In genomic region chr1:194714138-194715031, GRCm38 (mm10) we compare ENCODE assay signal across 17 mouse cellular contexts.
DNase-seq lines count a peak whose midpoint lies in the region; ATAC-seq and TF ChIP-seq lines count a peak whose summit lies in the region.
"Had no signal": no experiment of that assay in that cellular context is flagged by ENCODE, and none has a peak within 500 bp of the region (broad histone marks: within the 10 kb centered on the region; RNA-seq: fewer than 3 reads in every experiment).

No protein-coding gene starts in this region.

- peak; percentile 33 for DNase-seq in cerebellum, adult 11-12 months
- no peak for DNase-seq in cerebellum, postnatal 4 days (ENCODE audit: low spot score in 2 of 2)
- DNase-seq in hindbrain, postnatal 0 days (ENCODE audit: low spot score), result no peak
- DNase-seq in neural tube, embryonic 11.5 days (ENCODE audit: low spot score), result no peak
- no peak for DNase-seq in neural tube, embryonic 10.5 days (ENCODE audit: extremely low spot score, low spot score)
- DNase-seq: heart, postnatal 36 days; kidney, postnatal 10 days; spleen, adult 18-20 months; thymus, adult 2 months had no signal

- H3K4me1 ChIP-seq in hindbrain, embryonic 13.5 days (replicated peaks), result peaks cover 40% of the 10 kb centered on the region
- no peaks in the 10 kb centered on the region for H3K4me1 ChIP-seq in hindbrain, postnatal 0 days (ENCODE audit: insufficient read depth, low read length)
- 0 out of 2 replicates have a peak, but pooled peaks cover 4% of the 10 kb centered on the region for H3K4me1 ChIP-seq in neural tube, embryonic 11.5 days (ENCODE audit: control insufficient read depth, insufficient read depth, low read length)
- peaks cover 46% of the 10 kb centered on the region for H3K4me1 ChIP-seq in neural tube, embryonic 15.5 days
- H3K4me1 ChIP-seq: midbrain, embryonic 15.5 days had no signal

- H3K36me3 ChIP-seq in hindbrain, embryonic 13.5 days, result peaks cover 14% of the 10 kb centered on the region
- peaks cover 3% of the 10 kb centered on the region for H3K36me3 ChIP-seq in hindbrain, postnatal 0 days (ENCODE audit: insufficient read depth, low read length)
- H3K36me3 ChIP-seq in neural tube, embryonic 11.5 days (ENCODE audit: control insufficient read depth, insufficient read depth, low read length), result no peaks in the 10 kb centered on the region
- H3K36me3 ChIP-seq in neural tube, embryonic 15.5 days, result peaks cover 5% of the 10 kb centered on the region; the same call in 1 of the 2 replicates
- H3K36me3 ChIP-seq: midbrain, embryonic 15.5 days had no signal

- peak overlapping the region; percentile 3; the same call in 1 of the 2 replicates for H3K27ac ChIP-seq in hindbrain, embryonic 13.5 days
- H3K27ac ChIP-seq in hindbrain, postnatal 0 days, result no peak overlapping the region
- H3K27ac ChIP-seq in neural tube, embryonic 11.5 days (ENCODE audit: low read depth, low read length), result no peak overlapping the region
- H3K27ac ChIP-seq in neural tube, embryonic 15.5 days (replicated peaks), result peak overlapping the region; percentile 28; the same call in 1 of the 2 replicates
- H3K27ac ChIP-seq: heart, embryonic 13.5 days; midbrain, embryonic 15.5 days had no signal

- no peak for TF ChIP-seq CTCF in hindbrain, postnatal 0 days (IDR thresholded peaks at IDR 0.05; ENCODE audit: low read depth)

- no peaks in the 10 kb centered on the region for H3K27me3 ChIP-seq in hindbrain, embryonic 13.5 days
- no peaks in the 10 kb centered on the region for H3K27me3 ChIP-seq in hindbrain, postnatal 0 days (ENCODE audit: insufficient read depth, low read length)
- H3K27me3 ChIP-seq in neural tube, embryonic 11.5 days (ENCODE audit: control insufficient read depth, insufficient read depth, low read length), result no peaks in the 10 kb centered on the region
- no peaks in the 10 kb centered on the region for H3K27me3 ChIP-seq in neural tube, embryonic 15.5 days (replicated peaks)
- H3K27me3 ChIP-seq: heart, embryonic 13.5 days; midbrain, embryonic 15.5 days had no signal

- H3K4me3 ChIP-seq in hindbrain, embryonic 13.5 days, result no peak overlapping the region
- H3K4me3 ChIP-seq in hindbrain, postnatal 0 days (ENCODE audit: low read length), result no peak overlapping the region
- no peak overlapping the region for H3K4me3 ChIP-seq in neural tube, embryonic 11.5 days (ENCODE audit: low read depth, low read length)
- no peak overlapping the region for H3K4me3 ChIP-seq in neural tube, embryonic 15.5 days (replicated peaks)
- H3K4me3 ChIP-seq: heart, embryonic 13.5 days; midbrain, embryonic 15.5 days had no signal

- no peaks in the 10 kb centered on the region for H3K9me3 ChIP-seq in hindbrain, embryonic 13.5 days
- no peaks in the 10 kb centered on the region for H3K9me3 ChIP-seq in hindbrain, postnatal 0 days (ENCODE audit: low read length)
- H3K9me3 ChIP-seq in neural tube, embryonic 11.5 days (ENCODE audit: control insufficient read depth, low read length), result no peaks in the 10 kb centered on the region
- no peaks in the 10 kb centered on the region for H3K9me3 ChIP-seq in neural tube, embryonic 15.5 days (replicated peaks)
- H3K9me3 ChIP-seq: heart, embryonic 13.5 days; midbrain, embryonic 15.5 days had no signal

- no peak for ATAC-seq in hindbrain, embryonic 13.5 days (ENCODE audit: low FRiP score)
- ATAC-seq in hindbrain, postnatal 0 days, result no peak
- ATAC-seq in neural tube, embryonic 11.5 days (ENCODE audit: insufficient read depth, low FRiP score, low TSS enrichment), result 0 out of 2 replicates have a peak, but pooled peaks have one; percentile 10
- no peak for ATAC-seq in neural tube, embryonic 15.5 days (ENCODE audit: low FRiP score)
- ATAC-seq in erythroblast, adult 5-6 weeks (replicated peaks; ENCODE audit: low FRiP score, poor library complexity, severe bottlenecking), result no peak
- ATAC-seq: hindbrain, embryonic 16.5 days; lung, postnatal 0 days; midbrain, embryonic 15.5 days had no signal

- H3K4me2 ChIP-seq in hindbrain, embryonic 13.5 days, result no peak overlapping the region
- H3K4me2 ChIP-seq in hindbrain, postnatal 0 days (ENCODE audit: low read depth, low read length), result no peak overlapping the region
- H3K4me2 ChIP-seq in neural tube, embryonic 11.5 days (ENCODE audit: low read depth), result no peak overlapping the region
- H3K4me2 ChIP-seq in neural tube, embryonic 15.5 days, result no peak overlapping the region
- H3K4me2 ChIP-seq: heart, embryonic 13.5 days; liver, embryonic 11.5 days; midbrain, embryonic 15.5 days had no signal

- H3K9ac ChIP-seq in hindbrain, embryonic 13.5 days, result no peak overlapping the region
- no peak overlapping the region for H3K9ac ChIP-seq in hindbrain, postnatal 0 days (replicated peaks; ENCODE audit: low read length)
- H3K9ac ChIP-seq in neural tube, embryonic 11.5 days (ENCODE audit: low read length), result no peak overlapping the region
- no peak overlapping the region for H3K9ac ChIP-seq in neural tube, embryonic 15.5 days (replicated peaks)
- H3K9ac ChIP-seq: heart, embryonic 13.5 days; midbrain, embryonic 15.5 days had no signal

- 74% methylated on average over 4 of the region's 4 CpGs for WGBS in hindbrain, embryonic 13.5 days
- WGBS in hindbrain, postnatal 0 days, result 78% methylated on average over 4 of the region's 4 CpGs
- 68% methylated on average over 4 of the region's 4 CpGs for WGBS in neural tube, embryonic 11.5 days
- 62% methylated on average over 4 of the region's 4 CpGs for WGBS in neural tube, embryonic 15.5 days

Comparison
In these comparisons a context has a peak if more than half of its experiments do, and no peak if none do; other contexts are left out.
1. H3K27ac ChIP-seq: peak in hindbrain, embryonic 13.5 days (single experiment) and neural tube, embryonic 15.5 days (single experiment); none in hindbrain, postnatal 0 days (single experiment) and neural tube, embryonic 11.5 days (single experiment).